ENCODE assay signal across 27 mouse cellular contexts in the genomic region with DNA sequence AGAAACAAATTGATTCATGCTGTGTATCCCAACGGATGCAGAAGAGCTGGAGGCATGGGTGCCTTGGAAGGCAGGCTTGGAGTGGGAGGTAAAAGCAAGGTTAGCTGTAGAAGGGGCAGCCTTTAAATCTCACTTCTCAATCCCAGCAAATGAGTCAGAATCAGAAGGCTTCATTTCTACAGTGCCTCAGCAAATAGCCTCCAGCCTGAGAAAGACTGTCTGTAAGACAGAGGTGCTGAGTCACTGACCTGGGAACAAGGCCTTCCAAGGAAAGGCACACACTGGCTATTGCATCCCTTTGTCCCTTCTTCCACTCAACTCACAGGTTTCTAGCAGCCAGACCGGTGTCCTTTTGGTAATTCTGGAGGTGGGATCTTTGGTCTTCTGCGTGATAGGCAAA.
DNase-seq lines count a peak whose midpoint lies in the region; ATAC-seq lines count a peak whose summit lies in the region.
"Had no signal": no experiment of that assay in that cellular context is flagged by ENCODE, and none has a peak within 500 bp of the region (broad histone marks: within the 10 kb centered on the region; RNA-seq: fewer than 3 reads in every experiment).

No protein-coding gene starts in this region.

- no peaks in the 10 kb centered on the region for H3K27me3 ChIP-seq in forebrain, embryonic 16.5 days (replicated peaks; ENCODE audit: control insufficient read depth, insufficient read depth, low read length)
- H3K27me3 ChIP-seq: embryonic facial prominence, embryonic 13.5 days; forebrain, embryonic 12.5 days; heart, embryonic 13.5 days; hindbrain, embryonic 15.5 days; liver, embryonic 15.5 days had no signal

- ATAC-seq in forebrain, embryonic 16.5 days = no peak
- ATAC-seq: inflammation-experienced regulatory T-cells, adult 6 months; midbrain, embryonic 16.5 days had no signal

- no peak overlapping the region for H3K27ac ChIP-seq in forebrain, embryonic 16.5 days (ENCODE audit: low read length)
- H3K27ac ChIP-seq: embryonic facial prominence, embryonic 13.5 days; forebrain, embryonic 12.5 days; gastrocnemius, adult 2 months; heart, embryonic 13.5 days; hindbrain, embryonic 10.5 days; hindbrain, embryonic 15.5 days; liver, embryonic 15.5 days had no signal

- no peak overlapping the region for H3K9ac ChIP-seq in forebrain, embryonic 16.5 days (replicated peaks; ENCODE audit: low read depth, low read length)
- H3K9ac ChIP-seq: embryonic facial prominence, embryonic 13.5 days; forebrain, embryonic 12.5 days; heart, embryonic 13.5 days; hindbrain, embryonic 15.5 days; liver, embryonic 15.5 days had no signal

- no peak overlapping the region for H3K4me3 ChIP-seq in forebrain, embryonic 16.5 days (replicated peaks; ENCODE audit: low read length)
- H3K4me3 ChIP-seq: embryonic facial prominence, embryonic 13.5 days; erythroblast, embryonic 14.5 days; forebrain, embryonic 12.5 days; gastrocnemius, adult 2 months; heart, embryonic 13.5 days; hindbrain, embryonic 10.5 days; hindbrain, embryonic 15.5 days; liver, embryonic 15.5 days had no signal

- no peaks in the 10 kb centered on the region for H3K9me3 ChIP-seq in forebrain, embryonic 16.5 days (ENCODE audit: control insufficient read depth, low read length)
- H3K9me3 ChIP-seq: embryonic facial prominence, embryonic 13.5 days; forebrain, embryonic 12.5 days; hindbrain, embryonic 10.5 days; hindbrain, embryonic 15.5 days; liver, embryonic 15.5 days had no signal

- WGBS in forebrain, embryonic 16.5 days = 87% methylated on average over 3 of the region's 3 CpGs

- H3K36me3 ChIP-seq in forebrain, embryonic 16.5 days (ENCODE audit: control insufficient read depth, insufficient read depth) = no peaks in the 10 kb centered on the region
- H3K36me3 ChIP-seq: embryonic facial prominence, embryonic 13.5 days; forebrain, embryonic 12.5 days; heart, embryonic 13.5 days; hindbrain, embryonic 10.5 days; hindbrain, embryonic 15.5 days; liver, embryonic 15.5 days had no signal

- H3K4me1 ChIP-seq in forebrain, embryonic 16.5 days (replicated peaks; ENCODE audit: control insufficient read depth, insufficient read depth, low read length) = no peaks in the 10 kb centered on the region
- H3K4me1 ChIP-seq: forebrain, embryonic 12.5 days; heart, embryonic 13.5 days; hindbrain, embryonic 15.5 days; liver, embryonic 15.5 days had no signal

- peak; percentile 60 for DNase-seq in adrenal gland, adult 2 months
- no peak for DNase-seq in adrenal gland, postnatal 4 days (ENCODE audit: low spot score in 2 of 2)
- peak; percentile 68 for DNase-seq in NIH3T3 (ENCODE audit: low read depth)
- DNase-seq in adrenal gland, postnatal 36 days = peak; percentile 25 to 58
- DNase-seq in embryo, embryonic 10.5 days (ENCODE audit: low spot score) = no peak
- DNase-seq in gastrocnemius, postnatal 10 days = no peak
- DNase-seq: cerebellum, adult 11 months; cerebellum, adult 9-11 months; gastrocnemius, adult 2 months; heart, postnatal 14 days; kidney, adult 11 months; kidney, postnatal 25 days; liver; lung, postnatal 36 days; right cerebral cortex, postnatal 25 days; thymus, postnatal 25 days had no signal

- H3K4me2 ChIP-seq in forebrain, embryonic 16.5 days (ENCODE audit: low read length) = no peak overlapping the region
- H3K4me2 ChIP-seq: embryonic facial prominence, embryonic 13.5 days; forebrain, embryonic 12.5 days; heart, embryonic 13.5 days; hindbrain, embryonic 15.5 days; liver, embryonic 15.5 days; midbrain, embryonic 11.5 days had no signal

Comparison
In these comparisons a context has a peak if more than half of its experiments do, and no peak if none do; other contexts are left out.
1. DNase-seq: peak in adrenal gland, adult 2 months (single experiment), NIH3T3 (single experiment) and adrenal gland, postnatal 36 days (2 of 2); none in adrenal gland, postnatal 4 days (0 of 2), embryo, embryonic 10.5 days (single experiment) and gastrocnemius, postnatal 10 days (single experiment).